Mouse (Mus musculus): ENCODE data around the gene Perp. TPM values are rescaled to one million over a fixed set of nuclear protein-coding genes. Genes with fewer than 3 reads are reported as not detected.
A peak's percentile ranks its signal among the peaks of the same experiment; 100 is the strongest.

Gene Perp
- total RNA-seq, 2 experiments from 2014 or later: 2.2 to 3.2 TPM

DNA sequence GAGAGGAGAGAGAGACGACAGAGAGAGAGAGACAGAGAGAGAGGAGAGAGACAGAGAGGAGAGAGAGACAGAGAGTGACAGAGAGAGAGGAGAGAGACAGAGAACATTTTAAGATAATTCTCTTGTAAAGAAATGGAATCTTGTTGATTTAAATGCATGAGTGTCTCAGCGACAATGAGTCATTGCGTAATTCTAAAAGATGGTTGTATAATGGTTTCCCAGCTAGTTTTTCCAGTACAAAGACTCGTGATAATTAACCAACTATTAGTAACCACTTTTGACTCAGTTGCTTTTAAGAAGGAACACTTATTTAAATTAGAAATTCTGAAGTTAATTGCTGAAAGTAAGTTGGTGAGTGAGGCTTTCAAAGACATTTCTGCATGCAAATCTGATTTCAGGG is 16.6 kb downstream of the Perp start:
- no peak for DNase-seq

DNA sequence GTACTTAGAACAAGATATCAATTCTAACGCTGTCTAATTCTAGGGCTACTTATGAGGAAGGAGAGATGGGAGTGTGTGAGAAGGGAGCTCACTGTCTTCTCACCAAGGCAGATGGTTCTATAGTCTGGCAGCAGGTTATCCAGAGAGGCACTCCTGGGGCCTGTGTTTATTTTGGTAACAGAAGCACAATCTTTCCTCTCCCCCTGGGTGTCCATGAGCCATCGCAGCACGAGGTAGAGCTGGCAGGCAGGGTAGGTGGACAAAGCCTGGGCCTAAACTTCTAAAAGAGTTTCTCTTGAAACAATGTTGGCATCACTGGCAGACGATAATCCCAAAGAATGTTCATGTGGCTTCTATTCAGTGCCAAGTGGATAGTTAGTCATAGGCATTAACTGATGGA is 18.5 kb downstream of the Perp start:
- no peak for DNase-seq

DNA sequence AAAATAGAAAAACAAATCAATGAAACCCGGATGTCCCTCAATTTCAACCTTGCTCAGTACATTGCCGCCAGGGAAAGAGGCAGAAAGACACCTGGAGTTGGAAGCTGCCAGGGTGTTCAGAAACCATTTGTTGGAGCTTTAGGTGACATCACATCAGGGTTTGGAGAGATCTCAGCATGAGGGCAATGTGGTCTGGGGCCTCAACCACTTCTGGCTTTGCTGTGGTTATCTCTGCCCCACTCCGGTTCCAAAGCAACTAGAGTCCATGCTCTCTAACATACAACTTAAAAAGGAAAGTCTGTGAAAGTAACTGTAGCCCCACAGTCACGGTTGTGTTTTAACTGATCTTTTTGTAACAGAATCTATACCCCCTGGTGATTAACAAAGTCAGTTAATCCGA is 19.9 kb downstream of the Perp start:
- no peak for DNase-seq

DNA sequence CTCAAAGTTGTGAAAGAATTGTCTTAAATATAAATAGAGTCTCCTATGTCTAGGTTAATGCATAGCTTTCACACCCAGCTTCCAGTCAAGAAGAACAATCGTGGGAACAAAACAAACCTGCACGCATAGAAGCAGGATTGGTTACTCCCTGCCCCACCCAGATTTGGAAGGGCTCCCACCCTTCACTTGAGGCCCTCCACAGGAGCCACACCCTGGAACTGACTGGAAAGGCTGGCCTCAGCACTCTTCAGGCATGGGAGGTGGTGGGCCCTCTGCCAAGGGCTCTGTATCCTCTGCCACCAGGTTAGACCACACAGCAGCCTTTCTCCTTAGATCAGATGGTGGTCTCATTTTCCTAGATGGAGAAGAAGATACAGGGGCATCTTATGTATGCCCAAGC is 26.2 kb downstream of the Perp start:
- no peak for DNase-seq

DNA sequence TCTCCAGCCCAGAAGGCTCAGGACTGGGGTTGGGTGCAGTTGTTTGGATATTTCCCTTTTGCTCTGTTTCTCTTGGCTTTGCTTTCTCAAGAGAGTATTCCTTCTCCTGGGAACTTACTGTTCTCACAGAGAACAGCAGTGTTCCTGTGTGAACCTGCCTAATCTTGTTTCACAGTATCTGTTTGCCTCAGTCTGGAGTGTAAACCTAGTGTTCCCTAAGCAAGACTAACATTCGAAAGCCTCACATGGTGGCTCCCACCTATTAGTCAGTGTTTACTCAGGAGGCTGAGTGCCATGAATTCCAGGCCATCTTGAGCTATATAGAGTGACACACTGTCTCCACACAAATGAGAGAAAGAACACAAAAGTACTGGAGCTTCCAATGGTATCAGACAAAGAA is 31.4 kb downstream of the Perp start:
- DNase-seq: no peak

DNA sequence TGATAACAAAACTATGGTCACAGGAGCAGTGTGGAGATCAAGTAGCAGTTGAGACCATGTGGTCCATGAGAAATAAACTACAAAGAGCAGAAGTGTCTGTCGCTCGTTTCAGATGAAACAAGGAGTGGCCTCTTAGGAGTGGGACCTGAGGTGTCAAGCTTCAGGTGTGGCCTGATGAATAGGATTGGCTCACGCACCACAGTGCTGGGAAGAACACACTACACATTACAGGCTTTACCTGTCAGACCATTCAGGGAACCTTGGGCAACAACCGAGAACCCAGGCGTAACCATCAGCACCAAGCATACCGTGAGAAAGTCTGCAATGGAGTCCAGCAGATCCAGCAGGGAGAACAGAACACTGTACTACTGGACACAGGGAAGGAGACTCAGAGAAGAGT is 33.3 kb downstream of the Perp start:
- no peak for DNase-seq

DNA sequence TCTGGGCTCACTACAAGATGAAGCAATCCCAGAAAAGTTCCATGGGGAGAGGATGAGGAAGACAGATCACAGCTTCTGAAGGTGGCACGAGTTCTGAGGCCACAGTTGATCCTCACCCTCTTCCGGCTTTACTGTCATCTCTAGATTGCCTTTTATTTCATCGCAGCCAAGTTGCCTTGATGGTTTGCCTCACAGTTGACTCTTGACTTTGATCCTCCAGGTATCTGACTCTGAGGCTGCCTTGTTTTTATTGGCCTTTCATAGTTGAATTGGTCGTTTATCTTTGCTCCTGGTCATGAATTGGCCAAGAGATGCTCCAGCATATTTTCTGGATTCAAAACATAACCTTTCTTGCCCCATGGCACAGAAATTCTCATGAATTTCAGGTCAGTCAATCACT is 34.3 kb downstream of the Perp start:
- no peak for DNase-seq

DNA sequence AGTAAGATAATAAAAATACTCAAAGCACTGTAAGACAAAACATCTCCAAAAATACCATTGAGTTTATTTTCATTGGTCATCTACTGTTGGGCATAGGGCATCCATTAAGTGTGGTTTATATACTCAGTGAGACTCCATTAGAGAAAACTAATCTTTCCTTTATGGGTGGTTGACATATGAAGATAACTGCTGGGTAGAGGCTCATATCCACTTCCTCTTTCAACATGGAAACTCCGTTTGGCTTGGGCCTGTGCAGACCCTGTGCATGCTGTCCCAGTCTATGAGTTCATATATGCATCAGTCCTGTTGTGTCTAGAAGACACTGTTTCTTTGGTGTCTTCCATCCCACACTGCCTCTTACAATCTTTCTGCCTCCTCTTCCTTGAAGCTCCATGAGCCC is 34.9 kb downstream of the Perp start:
- DNase-seq: no peak

DNA sequence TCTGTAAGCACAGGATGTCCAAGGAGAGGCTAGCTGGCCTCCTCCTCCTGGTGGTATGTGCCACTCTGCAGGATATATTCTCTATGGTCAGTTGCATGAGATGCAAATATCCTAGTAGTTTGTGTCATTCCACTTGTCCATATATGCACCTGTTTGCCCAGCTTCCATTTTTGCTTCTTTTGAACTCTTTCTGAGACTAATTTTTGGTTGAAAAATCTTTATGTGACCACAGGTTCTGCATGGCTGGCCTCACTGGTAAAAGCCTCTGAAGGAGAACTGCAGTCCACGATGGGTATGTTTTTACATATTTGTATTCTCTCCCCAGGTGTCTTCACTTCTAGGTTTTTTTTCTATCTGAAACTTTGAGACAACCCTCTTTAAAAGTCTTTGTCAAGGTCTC is 37.4 kb downstream of the Perp start:
- DNase-seq: no peak

DNA sequence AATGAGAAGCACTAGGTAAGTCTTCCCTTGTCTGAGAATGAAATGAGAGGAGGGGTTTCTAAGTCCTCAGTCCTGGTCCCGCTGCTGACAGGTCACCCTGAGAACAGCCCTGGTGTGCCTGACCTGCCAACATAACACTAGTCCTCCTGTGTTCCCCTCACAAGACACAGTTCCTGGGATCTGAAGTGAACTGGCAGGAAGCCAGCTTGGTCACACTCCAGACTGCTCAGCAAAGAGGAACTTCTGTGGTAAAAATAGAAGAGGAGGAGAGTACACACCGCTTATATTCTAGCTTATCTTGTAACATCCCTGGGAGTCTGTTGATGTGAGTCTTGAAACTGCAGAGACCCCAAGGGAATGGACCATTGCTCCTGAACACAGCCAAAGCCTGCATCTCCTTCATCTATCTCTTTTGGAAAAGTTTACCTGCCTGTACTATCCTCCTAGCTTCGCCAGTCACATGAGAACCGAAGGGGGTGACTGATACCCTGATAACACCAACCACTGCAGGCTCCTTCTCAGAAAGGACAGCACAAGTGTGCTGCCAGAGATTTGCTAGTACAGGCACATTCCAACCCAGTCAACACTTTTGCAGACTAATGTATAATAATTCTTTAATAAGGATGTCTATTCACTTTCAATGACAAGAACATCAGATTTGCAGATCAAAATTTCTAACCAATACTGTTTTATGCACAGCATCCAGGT is 42.3 kb downstream of the Perp start:
- DNase-seq: peak; percentile 30 to 54

DNA sequence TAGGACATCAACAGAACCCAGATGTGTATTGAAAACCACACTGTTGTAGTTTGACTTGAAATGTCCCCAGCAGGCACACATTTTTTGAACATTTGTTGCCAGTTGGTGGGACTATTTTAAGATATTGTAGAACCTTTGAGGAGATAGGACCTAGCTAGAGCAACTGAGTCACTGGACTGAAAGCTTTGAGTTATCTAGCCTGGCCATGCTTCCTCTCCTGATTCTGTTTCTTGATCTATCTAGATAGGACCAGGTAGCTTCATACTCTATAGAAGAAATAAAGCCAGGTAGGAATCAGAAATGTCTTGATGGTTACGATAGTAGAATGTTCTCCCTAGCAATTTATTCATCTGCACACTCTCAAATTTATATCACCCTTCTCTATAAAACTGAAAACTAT is 43.9 kb downstream of the Perp start:
- no peak for DNase-seq

DNA sequence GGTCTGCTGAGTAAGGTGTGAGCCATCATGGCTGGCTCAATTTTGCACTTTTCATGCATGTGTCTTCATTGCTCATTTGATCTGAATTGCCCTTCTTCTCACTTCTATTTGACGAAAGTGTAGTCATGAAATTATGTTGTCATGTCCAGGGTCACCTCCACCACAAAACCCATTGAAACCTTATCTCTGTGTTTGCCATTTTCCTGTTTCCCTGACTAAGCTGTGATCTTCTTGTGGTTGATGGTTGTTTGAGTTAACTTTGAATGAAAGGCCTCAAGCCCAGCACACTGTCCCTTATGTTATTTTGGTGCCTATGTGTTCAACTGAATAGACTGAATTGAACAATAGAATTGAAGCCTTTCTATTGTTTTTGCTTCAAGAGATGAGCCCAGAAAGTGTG is 44.4 kb downstream of the Perp start:
- no peak for DNase-seq

DNA sequence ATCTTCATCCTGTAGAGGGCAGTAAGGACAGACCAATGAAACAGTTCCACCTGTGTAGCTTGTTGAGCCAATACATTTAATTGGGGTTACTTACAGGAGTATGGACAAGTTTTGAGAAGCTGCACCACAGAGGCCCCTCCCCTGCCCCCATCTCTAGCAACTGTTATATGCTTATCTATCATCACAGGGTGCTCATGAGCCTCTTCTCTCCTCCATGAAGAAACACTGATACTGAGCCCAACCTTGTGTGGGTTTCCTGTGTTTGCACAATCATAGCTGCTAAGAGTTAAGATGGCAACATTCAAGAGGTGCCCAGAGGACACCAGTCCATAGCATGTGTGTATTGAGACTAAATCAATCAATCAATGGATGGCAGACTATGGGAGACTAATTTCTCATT is 46.3 kb downstream of the Perp start:
- no peak for DNase-seq

DNA sequence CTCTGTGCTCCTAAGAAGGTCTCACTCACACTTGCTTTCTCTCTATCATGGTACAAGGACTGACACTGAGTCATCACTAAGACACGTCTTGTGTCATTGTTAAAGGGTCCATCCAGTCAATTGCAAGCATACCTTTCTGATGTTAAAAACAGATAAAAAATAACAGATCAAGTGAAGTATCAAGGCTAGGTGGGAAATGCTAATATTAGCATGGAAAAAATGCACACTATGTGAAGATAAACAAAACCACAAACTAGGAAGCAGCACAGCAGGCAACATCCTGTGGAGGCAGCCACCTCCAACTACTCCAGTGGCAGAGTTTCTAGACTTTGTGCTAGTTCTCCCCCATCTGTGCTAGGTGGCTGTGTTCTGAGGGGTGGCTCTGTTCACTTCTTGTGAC is 47.3 kb downstream of the Perp start:
- no peak for DNase-seq

DNA sequence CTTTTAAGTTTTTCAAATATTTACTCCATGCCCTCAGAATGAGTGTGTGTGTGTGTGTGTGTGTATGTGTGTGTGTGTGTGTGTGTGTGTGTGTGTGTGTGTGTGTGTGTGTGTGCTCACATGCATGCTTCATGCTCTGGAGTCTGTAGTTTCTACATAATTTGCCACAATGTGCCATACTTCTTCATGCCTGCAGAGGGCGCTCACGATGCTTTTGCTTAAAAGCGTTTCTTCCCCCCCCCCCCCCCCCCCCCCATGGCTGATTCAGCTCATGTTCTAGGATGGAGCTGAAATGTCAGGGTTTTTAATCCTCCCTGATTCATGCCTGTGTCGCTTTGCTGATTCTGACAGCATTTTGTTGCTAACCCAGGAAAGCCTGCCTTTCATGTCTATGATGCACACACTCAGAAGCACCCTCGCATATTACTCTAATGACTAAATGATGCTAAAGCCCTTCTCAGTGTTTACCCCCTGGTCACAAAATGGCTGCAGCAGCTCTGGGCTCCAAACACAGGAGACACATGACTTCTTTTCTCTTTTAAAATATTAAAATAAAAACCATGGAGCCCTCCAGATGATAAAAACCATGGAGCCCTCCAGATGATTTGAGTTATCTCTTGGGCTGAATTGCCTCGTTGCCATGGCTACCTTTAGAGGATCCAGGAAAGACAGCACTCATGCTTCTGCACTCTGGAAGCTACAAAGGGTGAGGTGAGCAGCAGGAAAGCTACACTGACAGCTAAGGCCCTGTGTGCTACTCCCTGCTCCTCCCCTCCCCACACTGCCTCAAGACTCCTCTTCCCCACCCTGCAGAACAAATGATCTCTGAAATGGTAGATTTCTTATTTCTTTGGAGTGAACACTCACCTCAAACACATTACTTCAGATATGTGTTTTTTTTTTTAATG is 49.7 kb downstream of the Perp start:
- DNase-seq: peak; percentile 43 to 52

DNA sequence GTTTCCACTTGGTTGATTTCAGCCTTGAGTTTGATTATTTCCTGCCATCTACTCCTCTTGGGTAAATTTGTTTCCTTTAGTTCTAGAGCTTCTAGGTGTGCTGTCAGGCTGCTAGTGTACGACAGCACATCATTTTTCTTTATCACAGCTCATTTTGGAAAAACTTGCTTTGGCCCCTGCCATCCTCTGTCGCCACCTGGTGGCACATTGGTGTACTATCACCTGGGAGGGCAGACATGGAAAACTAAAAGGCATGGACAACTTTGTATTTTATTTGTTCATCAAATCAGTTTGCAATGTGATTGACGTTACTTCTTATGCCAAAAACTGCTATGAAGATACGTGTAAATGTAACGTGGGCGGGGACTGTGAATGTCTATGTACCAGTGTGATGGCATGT is 59.3 kb downstream of the Perp start:
- peak; percentile 60 to 63 for DNase-seq

Other genes starting within 250 kb of the Perp start
- 1 to 10 TPM; 3.8 to 5.8 TPM for gene Arfgef3, start 101.1 kb upstream of the Perp start, total RNA-seq (2021)
- not detected for gene Gm4922, start 58.2 kb upstream of the Perp start, total RNA-seq (2021)
- gene Tnfaip3, start 170.6 kb downstream of the Perp start, total RNA-seq (2021): 1 to 10 TPM; 6.0 to 7.1 TPM

Measured in adrenal gland, postnatal 36 days (tissue).